Mouse (Mus musculus) MEL (cell line): Measurements from ENCODE around the gene Dnaaf3. TPM values are rescaled to one million over a fixed set of nuclear protein-coding genes. Genes with fewer than 3 reads are reported as not detected.
A peak's percentile ranks its signal among the peaks of the same experiment; 100 is the strongest.

Experiments
- DNase-seq: peaks from one replicate; pipeline ENCODE4 v3.0.0; 2011; ENCODE audit warnings: low read depth, low spot score
- H3K27ac ChIP-seq: 2 replicates; pipeline ENCODE4 v1.5.1; 2012; ENCODE audit warnings: low read depth, mild to moderate bottlenecking, control low read depth, low read length, moderate library complexity; ENCODE audit not compliant: control insufficient read depth
- H3K27me3 ChIP-seq, 2 experiments: fragments of 150-350 bp in 1 of 2; sonication (generic) in 1 of 2; 2 replicates each; pipeline ENCODE4 v1.6.1; 2012; ENCODE audit warnings: low read length in 2 of 2, mild to moderate bottlenecking in 2 of 2, improper control_type of control experiment in 1 of 2, moderate library complexity in 1 of 2; ENCODE audit not compliant: insufficient read depth in 2 of 2, control insufficient read depth in 1 of 2
- H3K36me3 ChIP-seq, 2 experiments: 2 replicates each; pipeline ENCODE4 v1.6.1; 2012 to 2014; ENCODE audit warnings: low read length in 2 of 2, improper control_type of control experiment in 1 of 2, inconsistent platforms in 1 of 2, mild to moderate bottlenecking in 1 of 2; ENCODE audit not compliant: insufficient read depth in 2 of 2, control insufficient read depth in 1 of 2
- H3K4me1 ChIP-seq, 2 experiments: fragments of 150-350 bp in 1 of 2; sonication (generic) in 1 of 2; 2 replicates each; pipeline ENCODE4 v1.6.1; 2012; ENCODE audit warnings: low read length in 2 of 2, improper control_type of control experiment in 1 of 2, mild to moderate bottlenecking in 1 of 2; ENCODE audit not compliant: insufficient read depth in 2 of 2, control insufficient read depth in 1 of 2
- H3K4me3 ChIP-seq, 2 experiments: fragments of 150-350 bp in 1 of 2; sonication (generic) in 1 of 2; 2 replicates each; pipeline ENCODE4 v1.5.1; 2012; ENCODE audit warnings: low read depth in 2 of 2, low read length in 2 of 2, mild to moderate bottlenecking in 2 of 2, moderate library complexity in 2 of 2, control low read depth in 1 of 2, improper control_type of control experiment in 1 of 2; ENCODE audit not compliant: control insufficient read depth in 1 of 2, insufficient read depth in 1 of 2
- H3K79me2 ChIP-seq: 2 replicates; pipeline ENCODE4 v1.6.1; 2012; ENCODE audit warnings: mild to moderate bottlenecking, low read length, moderate library complexity; ENCODE audit not compliant: control insufficient read depth, poor library complexity, insufficient read depth
- H3K9ac ChIP-seq: 2 replicates; pipeline ENCODE4 v1.6.1; 2012; ENCODE audit warnings: low read depth, mild to moderate bottlenecking, control low read depth, low read length, moderate library complexity; ENCODE audit not compliant: control insufficient read depth, poor library complexity, severe bottlenecking
- H3K9me3 ChIP-seq: fragments of 150-350 bp; sonication (generic); replicated peaks from 2 replicates; pipeline ENCODE4 v1.6.1; 2012; ENCODE audit warnings: mild to moderate bottlenecking, low read length, improper control_type of control experiment, moderate library complexity; ENCODE audit not compliant: insufficient read depth
- BHLHE40 ChIP-seq: IDR thresholded peaks from 2 replicates; pipeline ENCODE4 v1.6.1; 2012; ENCODE audit warnings: low read depth, mild to moderate bottlenecking, inconsistent platforms, low read length, improper control_type of control experiment, borderline replicate concordance
- ELF1 ChIP-seq: IDR thresholded peaks from 2 replicates; pipeline ENCODE4 v1.6.1; 2014; ENCODE audit warnings: low read depth, mild to moderate bottlenecking, inconsistent platforms, low read length, improper control_type of control experiment, moderate library complexity
- ETS1 ChIP-seq: IDR thresholded peaks from 2 replicates; pipeline ENCODE4 v1.6.1; 2012; ENCODE audit warnings: low read depth, mild to moderate bottlenecking, inconsistent platforms, low read length, improper control_type of control experiment, moderate library complexity
- GABPA ChIP-seq: IDR thresholded peaks from 2 replicates; pipeline ENCODE4 v1.6.1; 2012; ENCODE audit warnings: low read depth, mild to moderate bottlenecking, inconsistent platforms, low read length, improper control_type of control experiment, moderate library complexity
- HCFC1 ChIP-seq: IDR thresholded peaks from 2 replicates; pipeline ENCODE4 v1.6.1; 2012; ENCODE audit warnings: low read depth, mild to moderate bottlenecking, inconsistent platforms, low read length, improper control_type of control experiment, moderate library complexity
- MXI1 ChIP-seq: IDR thresholded peaks from 2 replicates; pipeline ENCODE4 v1.6.1; 2011; ENCODE audit warnings: mild to moderate bottlenecking, low read depth, low read length, improper control_type of control experiment
- POLR2AphosphoS2 ChIP-seq: IDR thresholded peaks from 2 replicates; pipeline ENCODE4 v1.6.1; 2011; ENCODE audit warnings: low read length, improper control_type of control experiment
- SMC3 ChIP-seq: IDR thresholded peaks from 2 replicates; pipeline ENCODE4 v1.6.1; 2011; ENCODE audit warnings: low read depth, low read length, improper control_type of control experiment
- USF1 ChIP-seq: IDR thresholded peaks from 2 replicates; pipeline ENCODE4 v1.6.1; 2014; ENCODE audit warnings: low read depth, mild to moderate bottlenecking, inconsistent platforms, low read length, improper control_type of control experiment, moderate library complexity
- ZKSCAN1 ChIP-seq: IDR thresholded peaks from 2 replicates; pipeline ENCODE4 v1.6.1; 2012; ENCODE audit warnings: low read depth, mild to moderate bottlenecking, inconsistent platforms, low read length, improper control_type of control experiment, moderate library complexity
- ZNF384 ChIP-seq: IDR thresholded peaks from 2 replicates; pipeline ENCODE4 v1.6.1; 2012; ENCODE audit warnings: low read depth, mild to moderate bottlenecking, inconsistent platforms, low read length, improper control_type of control experiment
- polyA plus RNA-seq, 2 experiments: library from polyadenylated mRNA; stranded (reverse) in 1 of 2; unstranded in 1 of 2; fragments of >175 nt in 1 of 2; fragments of >200 nt in 1 of 2; gene quantifications; 2 replicates each; pipeline versions ENCODE4 v1.2.1 to v1.2.4; 2012; ENCODE audit warnings: low replicate concordance in 2 of 2, low read depth in 1 of 2; ENCODE audit not compliant: insufficient read length in 2 of 2, insufficient read depth in 1 of 2, missing spikeins in 1 of 2
- total RNA-seq: library from RNA; depleted of rRNA; stranded (reverse); fragments of 300-350 nt; gene quantifications from 2 replicates; pipeline ENCODE4 v1.2.3, GENCODE M21; 2012

The Dnaaf3 gene
- total and polyA plus RNA-seq, 3 experiments, result 0.73 to 2.9 TPM; not detected in 1

- TF ChIP-seq GABPA (no peak), MXI1 (peak; percentile 65; the same call in 1 of the 2 replicates), SMC3 (peak; percentile 15), BHLHE40 (0 out of 2 replicates have a peak, but pooled peaks have one; percentile 5), ETS1 (0 out of 2 replicates have a peak, but pooled peaks have one; percentile 18)
Measured at GRCm38 (mm10) chr7:4521231-4522003, 10.8 kb downstream of the Dnaaf3 start (continued).

- Histone ChIP-seq H3K27me3 (no peaks in the 10 kb centered on the region), H3K36me3 (peaks cover 0 to 9% of the 10 kb centered on the region in 2 experiments; a peak in 1 of 4 replicates), H3K4me3 (no peak overlapping the region), H3K4me1 (peaks cover 2 to 19% of the 10 kb centered on the region in 2 experiments; a peak in 3 of 4 replicates), H3K79me2 (peaks cover 12% of the 10 kb centered on the region)
- peak; percentile 46 for DNase-seq
- TF ChIP-seq HCFC1 (no peak), ZNF384 (no peak), ELF1 (0 out of 2 replicates have a peak, but pooled peaks have one; percentile 33), USF1 (no peak)
- TF ChIP-seq, all 39 proteins: peak for 1
- Histone ChIP-seq H3K9ac (no peak overlapping the region), H3K9me3 (no peaks in the 10 kb centered on the region), H3K27ac (no peak overlapping the region)
Measured at GRCm38 (mm10) chr7:4518487-4518886, 13.8 kb downstream of the Dnaaf3 start.

- TF ChIP-seq POLR2AphosphoS2 (0 out of 2 replicates have a peak, but pooled peaks have one; percentile 52), USF1 (no peak), ZKSCAN1 (peak; percentile 18; the same call in 1 of the 2 replicates), MXI1 (no peak)
- Histone ChIP-seq H3K79me2 (peaks cover 5% of the 10 kb centered on the region; the same call in 1 of the 2 replicates), H3K36me3 (peaks cover 0 to 16% of the 10 kb centered on the region in 2 experiments; a peak in 2 of 4 replicates), H3K4me3 (no peak within 1 kb of the TSS), H3K27me3 (no peaks in the 10 kb centered on the region), H3K9me3 (no peaks in the 10 kb centered on the region), H3K27ac (no peak within 1 kb of the TSS), H3K9ac (no peak within 1 kb of the TSS), H3K4me1 (peaks cover 5 to 18% of the 10 kb centered on the region in 2 experiments; a peak in 3 of 4 replicates)
- DNase-seq, result no peak
Measured at GRCm38 (mm10) chr7:4516332-4517050, 15.8 kb downstream of the Dnaaf3 start, which contains the start of gene Tnnt1. Gene Tnnt1 (minus strand): TSS chr7:4516382.
